Mouse (Mus musculus): ENCODE measurements around the gene Ing5. TPM values are rescaled to one million over a fixed set of nuclear protein-coding genes. Genes with fewer than 3 reads are reported as not detected.
"Not testable (repeated sequence)": the region's sequence is repeated elsewhere in the genome, so short reads cannot be mapped to it uniquely, and the experiment has no call there.

Ing5 gene
- total RNA-seq (2021), result 15.0 and 20.0 TPM in 2 replicates
- long read RNA-seq, full-length matches to known transcripts, result 4 of 5 reads
- long read RNA-seq, partial matches to known transcripts, result 0 of 5 reads
- long read RNA-seq, other reads (novel, unspliced or antisense), result 1 of 5 reads

DNA sequence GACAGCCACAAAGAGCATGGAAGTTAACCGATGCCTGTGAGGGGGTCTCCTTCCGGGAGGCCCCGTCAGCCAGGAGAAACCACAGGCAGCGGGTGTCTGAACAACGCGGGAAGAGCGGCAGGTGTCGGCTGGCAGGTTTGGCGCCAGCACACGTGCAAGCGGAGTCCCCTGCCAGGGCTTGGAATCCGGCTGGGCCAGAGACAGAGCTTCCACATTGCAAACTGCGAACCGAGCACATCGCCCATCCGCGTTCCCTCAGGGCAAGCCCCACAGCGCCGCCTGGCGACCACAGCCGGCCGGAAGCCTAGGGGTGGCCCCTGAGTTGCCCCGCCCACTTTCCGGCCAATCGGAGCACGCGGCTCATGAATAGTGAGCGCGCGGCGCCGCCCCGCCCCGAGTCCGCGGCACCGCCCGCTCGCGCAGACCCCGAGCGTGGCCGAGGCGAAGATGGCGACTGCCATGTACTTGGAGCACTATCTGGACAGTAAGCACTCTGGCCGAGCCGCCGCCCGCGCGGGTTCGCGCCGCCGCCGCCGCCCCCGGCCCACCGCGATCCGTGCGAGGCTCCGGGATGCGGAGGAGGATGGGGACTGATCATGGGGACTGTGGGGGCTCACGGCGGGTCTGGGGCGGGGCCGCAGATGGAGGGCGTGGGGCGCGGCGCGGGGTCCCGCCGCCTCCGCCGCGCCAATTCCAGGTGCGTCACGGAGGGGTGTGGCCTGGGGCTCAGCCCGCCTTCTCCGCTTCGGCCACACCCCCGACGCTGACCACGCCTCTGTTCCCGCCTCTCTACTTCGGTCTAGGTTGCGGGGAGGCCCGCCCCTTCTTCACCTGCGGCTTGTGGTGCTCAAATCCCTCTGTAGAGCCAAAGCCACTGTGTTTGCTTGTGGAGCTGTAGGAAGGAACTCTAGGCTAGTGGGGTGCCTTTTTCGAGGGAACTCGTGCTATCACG is at the start of gene Ing5:
Gene Ing5, plus strand, starts transcription at position 410 of the 952 bp plus-strand sequence.
- DNase-seq, result peak; percentile 100

DNA sequence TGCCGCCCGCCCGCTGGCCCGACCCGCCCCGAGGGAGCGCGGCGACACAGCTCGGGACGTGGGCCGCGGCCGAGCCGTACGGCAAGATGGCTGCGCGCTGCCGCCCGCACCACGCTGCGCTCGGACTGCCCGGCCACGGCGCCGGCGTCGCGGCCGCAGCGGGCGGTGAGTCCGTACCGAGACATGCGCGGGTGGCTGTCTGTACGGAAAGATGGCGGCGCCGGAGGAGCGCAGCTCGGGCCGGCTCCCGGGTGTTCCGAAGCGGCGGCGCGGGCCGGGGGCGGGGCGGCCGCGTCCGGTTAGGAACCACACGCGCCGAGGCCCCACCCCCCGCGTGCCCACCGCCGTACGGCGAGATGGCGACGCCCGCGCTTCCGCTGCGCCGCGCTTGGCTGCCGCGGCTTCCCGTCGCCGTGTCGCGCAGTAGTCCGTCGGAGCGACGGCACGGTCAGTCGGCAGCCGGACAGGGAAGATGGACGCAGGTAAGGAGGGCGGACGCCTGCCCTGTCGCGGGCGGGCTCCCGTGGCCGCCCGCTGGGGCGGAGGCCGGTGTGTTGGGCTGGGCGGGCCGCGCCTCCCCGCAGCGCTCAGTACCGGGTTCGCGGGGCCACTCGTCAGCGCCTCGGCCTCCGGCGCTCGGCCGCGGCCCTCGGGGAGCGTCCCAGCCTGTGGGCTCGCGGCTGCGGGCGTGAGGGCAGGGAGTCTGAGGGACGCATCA is 49.0 kb upstream of the Ing5 start, which contains the start of gene Thap4:
Gene Thap4, minus strand, starts transcription at position 292 of the 718 bp plus-strand sequence.
- peak; percentile 95 for DNase-seq

DNA sequence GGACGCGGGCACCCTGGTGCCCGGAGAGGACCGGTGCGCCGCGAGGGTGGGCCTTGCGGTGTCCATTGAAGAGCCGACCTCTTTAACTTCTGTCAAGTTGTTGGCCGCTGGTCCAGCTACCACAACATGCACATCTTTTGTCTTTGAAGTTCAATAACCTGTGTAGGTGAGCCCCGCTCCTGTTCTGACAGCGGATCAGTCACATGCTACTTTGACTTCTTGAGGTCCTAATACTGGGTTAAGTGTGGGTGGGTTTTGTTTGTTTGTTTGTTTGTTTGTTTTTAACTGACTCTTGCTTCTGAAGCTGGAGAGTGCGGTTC is 48.5 kb upstream of the Ing5 start:
- DNase-seq, result no peak

DNA sequence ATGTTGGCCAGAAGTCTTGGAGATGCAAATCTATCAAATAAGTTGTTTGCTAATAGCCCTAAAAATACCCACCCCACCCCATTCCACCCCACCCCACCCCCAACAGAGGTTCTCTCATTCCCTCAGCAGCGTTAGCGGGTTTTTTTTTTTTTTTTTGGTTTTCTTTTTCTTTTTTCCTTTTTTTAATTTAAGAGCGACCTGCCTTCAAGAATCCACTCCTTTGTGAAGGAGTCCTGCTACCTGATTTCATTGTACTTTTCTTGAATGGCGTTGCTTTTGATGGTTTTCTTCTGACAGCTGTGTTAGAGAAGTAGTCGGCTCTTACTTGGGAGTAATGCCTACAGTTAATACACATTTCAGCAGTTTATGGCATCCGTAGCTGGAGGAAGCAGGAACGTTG is 48.1 kb upstream of the Ing5 start:
- no peak for DNase-seq

DNA sequence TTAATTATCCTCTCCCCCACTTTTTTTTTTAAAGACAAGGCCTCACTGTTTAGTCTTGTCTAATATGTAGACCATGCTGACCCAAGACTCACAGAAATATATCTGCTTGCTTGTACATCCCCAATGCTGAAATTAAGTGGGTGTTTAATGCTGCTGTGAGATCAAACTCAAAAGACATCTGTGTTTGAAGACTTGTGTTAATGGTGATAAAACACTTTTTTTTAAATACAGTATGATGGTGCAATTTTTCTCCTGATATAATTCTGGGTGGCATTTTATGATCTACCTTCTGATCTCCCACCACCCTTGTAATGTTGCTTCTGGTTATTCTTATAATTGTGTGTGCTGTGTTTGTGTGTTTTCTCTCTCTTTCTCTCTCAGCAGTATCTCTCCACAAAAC is 47.6 kb upstream of the Ing5 start:
- DNase-seq, result no peak

DNA sequence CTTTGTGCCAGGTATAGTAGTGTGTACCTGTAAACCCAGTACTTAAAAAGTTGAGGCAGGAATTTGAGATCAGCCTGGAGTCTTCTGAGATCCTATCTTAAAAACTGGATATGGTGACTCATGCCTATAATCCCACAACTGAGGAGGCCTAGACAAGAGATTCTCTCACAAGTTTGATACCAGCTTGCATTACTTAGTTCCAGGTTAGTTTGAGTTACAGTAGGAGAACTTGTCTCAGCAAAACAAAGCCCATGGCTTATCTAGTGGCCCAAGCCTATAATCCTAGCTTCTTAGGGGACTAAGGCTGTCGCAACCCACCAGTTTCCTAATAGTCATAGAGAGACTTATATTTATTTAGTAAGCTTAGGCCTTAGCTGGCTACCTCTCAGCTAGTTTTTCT is 43.7 kb upstream of the Ing5 start:
- no peak for DNase-seq

DNA sequence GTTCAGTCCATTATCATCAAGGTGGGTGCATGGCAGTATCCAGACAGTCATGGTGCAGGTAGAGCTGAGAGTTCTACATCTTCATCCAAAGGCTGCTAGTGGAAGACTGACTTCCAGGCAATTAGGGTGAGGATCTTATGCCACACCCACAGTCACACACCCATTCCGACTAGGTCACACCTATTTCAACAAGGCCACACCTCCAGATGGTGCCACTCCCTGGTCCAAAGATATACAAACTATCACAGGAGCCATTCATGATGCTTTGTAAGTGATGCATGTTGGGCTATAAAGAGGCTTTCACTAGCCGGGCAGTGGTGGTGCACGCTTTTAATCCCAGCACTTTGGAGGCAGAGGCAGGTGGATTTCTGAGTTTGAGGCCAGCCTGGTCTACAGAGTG is 40.2 kb upstream of the Ing5 start:
- DNase-seq, result not testable (repeated sequence)

DNA sequence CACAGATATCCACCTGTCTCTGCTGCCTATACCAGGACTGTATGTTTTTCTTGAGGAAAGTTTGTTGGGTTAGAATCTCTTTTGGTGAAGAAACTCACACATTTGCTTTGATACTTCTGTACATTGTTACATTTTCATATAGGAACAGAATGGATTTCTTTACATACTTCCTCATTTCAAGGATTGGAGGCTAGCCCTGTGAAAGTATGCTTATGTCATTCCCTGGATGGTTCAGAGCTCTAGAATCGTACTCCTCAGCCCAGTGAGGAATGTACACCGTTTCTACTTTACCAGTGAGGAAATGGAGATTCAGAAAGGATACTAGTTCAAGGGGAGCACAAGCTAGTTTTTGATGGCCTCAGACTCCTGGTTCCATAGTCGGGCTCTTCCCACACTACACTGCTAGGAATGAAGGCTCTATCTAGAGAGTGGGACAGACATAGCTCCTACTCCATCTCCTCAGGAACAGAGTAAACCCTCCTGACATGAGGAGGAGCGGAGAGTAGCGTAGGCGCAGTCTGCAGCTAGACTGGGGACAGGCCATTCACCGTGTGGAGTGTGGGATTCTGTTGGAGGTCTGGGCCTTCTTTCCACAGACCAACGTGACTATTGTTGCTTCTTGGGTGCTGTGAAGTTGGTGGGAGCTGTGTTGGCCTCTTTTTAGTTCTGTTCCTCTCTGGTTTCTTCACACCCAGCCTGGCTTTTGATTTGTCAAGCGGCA is 38.7 kb upstream of the Ing5 start:
- no peak for DNase-seq

DNA sequence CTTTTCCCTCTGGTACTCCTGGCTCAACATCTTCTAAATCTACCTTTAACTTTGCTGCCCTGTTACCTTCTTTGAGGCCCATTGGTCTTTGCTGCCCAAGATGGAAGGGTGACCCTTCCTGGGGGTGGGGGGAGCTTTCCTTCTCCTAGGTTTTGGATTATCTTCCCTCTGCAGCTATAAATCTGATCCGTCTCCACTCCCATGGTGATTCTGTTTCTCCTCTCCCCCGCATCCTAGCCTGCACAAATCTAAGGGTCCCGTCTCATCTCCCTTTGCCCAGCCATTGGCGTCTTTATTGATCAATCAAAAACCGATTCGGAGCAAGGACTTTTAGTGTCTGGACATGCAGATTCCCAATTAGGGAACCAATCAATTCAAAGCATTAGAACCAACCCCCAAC is 36.2 kb upstream of the Ing5 start:
- no peak for DNase-seq

DNA sequence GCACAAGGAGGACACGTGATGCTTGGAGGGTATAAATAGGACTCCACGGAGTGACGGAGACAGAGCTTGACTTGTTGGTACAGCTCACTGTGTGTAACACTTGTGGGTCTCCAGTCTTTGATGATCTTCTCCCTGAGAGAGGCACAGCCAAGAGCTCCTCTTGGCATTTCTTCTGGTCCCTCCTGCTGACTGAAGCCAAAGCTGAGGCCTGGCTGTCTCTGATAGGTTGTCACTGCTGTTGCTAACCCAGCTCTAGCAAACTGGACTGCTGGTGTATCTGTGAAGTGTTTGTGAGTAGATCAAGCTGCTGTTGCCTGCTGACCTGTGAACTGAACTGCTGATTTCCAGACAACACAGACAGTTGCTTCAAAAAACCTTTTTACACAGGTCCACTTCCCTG is 33.9 kb upstream of the Ing5 start:
- DNase-seq, result no peak

DNA sequence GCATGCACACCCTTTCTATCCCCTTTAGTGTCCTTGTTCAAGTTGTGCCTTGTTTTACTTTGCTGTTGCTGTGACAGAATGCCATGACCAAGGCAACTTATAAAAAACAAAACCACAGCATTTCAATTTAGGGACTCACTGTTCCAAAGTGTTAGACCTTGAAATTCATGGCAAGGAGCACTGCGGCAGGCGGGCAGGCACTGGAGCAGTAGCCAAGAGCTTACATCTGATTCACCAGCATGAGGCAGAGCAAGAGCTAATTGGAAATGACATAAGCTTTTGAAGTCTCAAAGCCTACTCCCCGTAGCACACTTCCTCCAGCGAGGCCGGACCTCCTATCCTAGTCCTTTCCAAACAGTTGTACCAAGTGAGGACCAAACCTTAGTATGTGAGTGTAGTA is 27.1 kb upstream of the Ing5 start:
- DNase-seq, result no peak

DNA sequence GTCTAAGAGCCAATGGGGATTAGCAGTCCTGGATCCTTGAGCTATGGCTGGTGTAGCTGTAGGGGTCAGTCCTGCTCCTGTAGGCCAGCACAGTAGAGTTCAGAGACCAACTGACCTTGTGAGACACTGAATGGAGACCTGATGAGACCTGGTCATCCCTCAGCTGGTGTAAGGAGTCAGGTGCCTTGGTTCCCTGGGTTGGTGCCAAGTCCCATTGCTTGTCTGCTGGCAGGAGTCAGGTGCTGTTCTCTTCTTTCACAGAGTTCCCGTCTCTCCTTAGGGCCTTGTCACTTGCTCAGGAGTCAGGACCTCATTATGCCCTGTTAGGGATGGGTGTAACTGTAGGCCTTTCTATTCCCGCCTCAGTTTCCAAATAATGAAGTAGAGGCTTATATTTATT is 16.9 kb upstream of the Ing5 start:
- no peak for DNase-seq

DNA sequence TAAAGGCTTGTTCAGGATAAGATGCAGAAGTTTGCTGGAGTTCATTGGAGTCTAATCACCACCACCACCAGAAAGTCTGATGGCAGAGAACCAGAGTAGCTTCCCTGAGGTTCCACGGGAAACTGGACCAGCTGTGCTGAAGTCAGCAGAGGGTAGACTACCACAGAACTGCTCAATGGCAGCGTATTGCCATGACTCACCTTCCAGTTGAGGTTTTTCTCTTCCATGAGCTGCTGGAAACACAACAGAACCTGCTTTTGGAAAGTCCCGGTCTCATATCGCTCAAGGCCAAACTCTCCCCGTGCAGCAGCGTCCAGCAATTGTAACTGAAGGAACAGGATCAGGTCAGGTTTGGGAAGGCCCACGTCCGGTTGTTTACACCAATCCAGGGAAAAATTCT is 9.2 kb upstream of the Ing5 start:
- DNase-seq, result no peak

DNA sequence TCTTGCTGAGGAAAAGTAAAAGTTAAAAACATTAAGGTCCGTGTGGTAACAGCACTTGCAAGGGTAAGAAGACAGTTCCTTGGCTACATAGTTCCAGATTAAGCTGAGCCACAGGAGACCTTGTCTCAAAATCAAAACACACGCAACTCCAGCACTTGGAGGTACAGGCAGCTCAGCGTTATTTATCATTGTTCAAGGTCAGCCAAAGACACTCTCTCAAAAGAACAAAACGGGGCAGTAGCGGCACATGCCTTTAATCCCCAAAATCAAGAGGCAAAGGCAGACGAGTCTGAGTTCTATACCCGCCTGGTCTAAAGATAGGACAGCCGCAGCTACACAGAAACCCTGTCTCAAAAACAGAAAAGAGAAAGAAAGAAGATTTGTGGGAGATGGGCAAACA is 7.9 kb upstream of the Ing5 start:
- no peak for DNase-seq

DNA sequence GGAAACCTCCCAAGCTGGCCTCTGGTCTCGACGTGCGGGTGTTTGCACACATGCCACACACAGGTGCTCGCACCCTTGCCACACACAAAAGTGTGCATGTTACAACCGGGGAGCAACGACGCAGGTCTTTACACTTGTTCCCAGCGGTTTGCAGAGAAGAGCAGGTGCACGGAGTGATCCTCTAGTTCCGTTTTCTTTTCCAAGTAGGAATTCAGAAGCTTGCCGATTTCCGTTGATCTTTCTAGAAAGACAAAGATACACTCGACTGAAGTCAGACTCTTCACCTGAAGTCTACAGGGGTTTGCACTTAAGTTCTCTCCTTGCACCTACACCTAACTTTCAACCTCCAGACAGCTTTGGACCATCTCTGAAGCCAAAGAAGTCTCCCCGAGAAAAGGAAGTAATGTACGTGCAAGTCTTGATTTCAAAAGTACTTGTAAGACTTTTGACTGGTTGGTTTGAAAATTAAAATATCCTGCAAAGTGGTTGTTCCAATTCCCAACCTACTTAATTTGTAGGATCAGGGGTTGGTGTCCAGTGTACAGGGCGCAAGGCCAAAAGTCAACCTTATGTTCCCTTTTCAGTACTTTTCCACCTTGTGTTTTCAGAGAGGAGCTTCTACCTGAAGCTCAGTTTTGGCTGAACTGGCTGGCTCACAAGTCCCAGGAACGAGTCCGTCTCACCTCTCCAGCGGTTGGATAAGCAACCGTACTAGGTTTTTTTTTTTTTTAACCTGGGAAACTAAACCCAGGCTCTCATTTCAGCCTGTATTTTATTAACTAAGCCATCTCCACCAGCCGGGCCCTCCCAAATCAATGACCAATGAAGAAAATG is 2.9 kb upstream of the Ing5 start:
- no peak for DNase-seq

DNA sequence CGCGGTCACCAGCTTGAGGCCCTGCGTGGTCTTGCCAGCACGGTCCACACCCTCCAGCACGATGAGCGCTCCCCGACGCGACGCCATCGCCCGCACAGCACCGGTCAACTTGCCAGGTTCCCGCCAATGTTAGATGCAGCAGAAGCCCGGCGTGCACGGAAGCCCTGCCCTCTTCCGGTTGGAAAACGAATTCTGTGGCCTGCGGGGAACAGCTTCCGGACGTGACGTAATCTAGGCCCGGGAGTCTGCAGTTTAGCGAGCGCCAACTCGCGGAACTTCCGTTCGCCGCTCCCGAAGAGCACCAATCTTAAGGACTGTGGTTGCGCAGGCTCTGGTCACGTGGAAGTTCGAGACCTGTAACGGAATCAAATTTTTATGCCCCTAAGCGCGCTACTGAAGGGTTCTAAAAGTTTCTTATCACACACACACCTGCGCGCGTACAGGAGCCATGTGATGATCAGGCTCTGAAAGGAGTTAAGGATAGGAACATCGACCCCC is 2.0 kb upstream of the Ing5 start, which contains the start of gene Dtymk:
Gene Dtymk, minus strand, starts transcription at position 194 of the 498 bp plus-strand sequence.
- DNase-seq, result peak; percentile 89

DNA sequence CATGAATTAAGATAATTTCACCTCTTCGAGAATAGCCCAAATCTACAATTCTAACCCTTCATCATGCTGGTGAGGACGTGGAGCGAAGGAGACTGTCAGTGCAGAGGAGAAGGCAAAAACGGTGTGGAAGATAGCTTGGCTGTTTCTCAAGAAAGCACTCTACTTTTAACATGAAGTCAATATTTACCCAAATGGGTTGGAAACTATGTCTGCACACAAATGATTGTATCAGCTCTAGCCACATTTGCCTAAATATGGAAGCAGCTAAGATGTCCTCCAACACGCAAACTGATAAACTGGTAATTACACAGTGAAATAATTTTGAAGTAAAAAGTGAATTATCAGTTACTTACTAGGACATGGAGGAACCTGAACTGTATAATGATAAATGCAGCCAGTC is 994 bp upstream of the Ing5 start:
- no peak for DNase-seq

DNA sequence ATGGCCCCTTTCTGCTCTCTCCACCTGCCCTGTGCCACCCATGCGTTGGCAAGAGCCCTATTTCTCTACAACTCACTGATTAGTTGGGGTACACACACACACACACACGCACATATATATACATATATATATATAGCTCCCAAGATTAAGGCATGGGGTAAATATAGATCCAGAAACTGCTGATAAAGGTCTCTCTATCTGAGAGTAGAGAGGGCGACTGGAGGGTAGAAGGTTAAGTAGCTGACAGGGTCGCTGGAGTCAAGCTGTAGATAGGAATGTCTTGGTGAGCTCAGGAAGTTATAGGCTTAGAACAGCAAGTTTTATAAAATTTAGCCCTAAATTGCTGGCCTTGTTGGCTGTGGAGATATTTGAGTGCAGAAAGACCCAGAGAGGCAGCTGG is 1.1 kb downstream of the Ing5 start:
- no peak for DNase-seq

DNA sequence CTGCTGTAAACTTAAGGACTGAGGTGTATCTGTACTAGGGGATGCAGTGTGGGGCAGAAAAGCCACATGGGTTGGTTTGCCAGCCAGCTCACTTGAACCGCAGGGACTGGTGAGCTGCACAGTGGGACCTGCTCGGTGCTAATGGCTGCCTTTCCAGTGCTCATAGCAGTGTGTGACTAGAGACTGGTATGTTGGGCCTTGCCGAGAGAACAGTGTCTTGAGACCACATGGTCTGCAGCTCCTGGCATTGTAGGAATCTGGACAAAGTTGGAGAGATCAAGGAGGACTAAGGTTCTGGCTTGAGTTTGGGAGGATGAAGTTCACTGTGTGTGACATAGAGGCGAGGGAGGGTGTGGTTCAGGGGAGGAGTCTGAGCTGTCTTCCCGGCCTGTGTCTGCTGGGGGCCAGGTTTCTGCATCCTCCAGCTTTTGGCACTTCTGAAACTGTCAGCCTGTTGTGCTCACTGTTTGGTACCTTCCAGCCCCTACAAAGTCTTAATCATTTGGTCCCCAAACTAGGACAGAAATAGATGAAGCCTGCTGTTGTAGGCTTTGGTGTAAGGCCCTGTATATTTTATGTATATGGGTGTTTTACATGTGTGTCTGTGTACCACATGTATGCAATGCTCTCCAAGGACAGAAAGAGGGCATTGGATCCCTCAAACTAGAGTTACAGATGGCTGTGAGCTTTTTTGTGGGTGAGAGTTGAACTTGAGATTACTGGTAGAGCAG is 1.6 kb downstream of the Ing5 start:
- DNase-seq, result no peak

DNA sequence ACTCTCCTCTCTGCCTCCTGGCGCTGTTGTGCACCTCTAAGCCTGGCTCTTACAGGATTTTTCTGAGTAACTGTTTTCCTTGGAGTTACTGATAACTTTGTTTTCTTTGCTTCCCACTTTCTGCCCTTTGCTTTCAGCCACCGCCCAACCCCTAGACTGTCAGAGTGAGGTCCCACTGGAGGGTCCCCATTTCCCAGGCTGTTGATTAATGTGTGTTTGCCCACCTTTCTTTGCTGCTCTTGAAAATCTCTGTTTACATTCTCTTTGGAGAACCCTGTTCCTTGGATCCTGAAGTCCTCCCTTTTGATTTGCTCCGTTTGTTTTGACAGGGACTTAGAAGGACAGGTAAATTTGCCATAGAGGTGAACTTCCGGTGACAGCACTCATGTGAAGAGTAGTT is 5.1 kb downstream of the Ing5 start:
- no peak for DNase-seq

DNA sequence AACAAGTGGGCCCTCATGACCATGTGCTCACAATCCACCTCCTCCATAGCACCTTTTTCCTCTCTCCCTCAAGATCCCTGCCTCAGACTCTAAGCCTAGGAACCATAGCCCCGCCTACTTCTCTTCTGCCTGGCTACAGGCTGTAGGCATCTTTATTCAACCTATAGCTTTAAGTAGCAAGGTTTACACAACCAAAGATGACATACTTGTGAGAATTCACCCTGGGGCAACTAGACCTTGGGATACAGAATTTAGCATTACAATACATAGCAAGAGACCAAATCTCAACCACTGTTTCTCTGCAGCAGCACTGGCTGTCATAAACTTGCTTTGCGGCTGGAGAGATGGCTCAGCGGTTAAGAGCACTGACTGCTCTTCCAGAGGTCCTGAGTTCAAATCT is 6.2 kb downstream of the Ing5 start:
- no peak for DNase-seq

All from adrenal gland, postnatal 25 days (tissue).